Mouse (Mus musculus) liver, adult 2 months (tissue): Measurements from ENCODE around the gene Endov. TPM values are rescaled to one million over a fixed set of nuclear protein-coding genes. Genes with fewer than 3 reads are reported as not detected.

Experiments used
- DNase-seq: peaks from one replicate; pipeline ENCODE4 v3.0.0-alpha.2; 2011; ENCODE audit warnings: low read depth, low spot score; ENCODE audit errors: extremely low read depth
- H3K27ac ChIP-seq: fragments of 200-500 bp; replicated peaks from 2 replicates; pipeline ENCODE4 v1.5.1; 2012; ENCODE audit warnings: low read depth, mild to moderate bottlenecking, control low read depth, inconsistent platforms, low read length; ENCODE audit not compliant: insufficient read depth
- H3K27me3 ChIP-seq: fragments of 200-500 bp; 2 replicates; pipeline ENCODE4 v1.6.1; 2012; ENCODE audit warnings: mild to moderate bottlenecking, moderate library complexity, low read length, inconsistent platforms; ENCODE audit not compliant: control insufficient read depth, insufficient read depth
- H3K36me3 ChIP-seq: fragments of 200-500 bp; 2 replicates; pipeline ENCODE4 v1.6.1; 2012; ENCODE audit warnings: low read length, inconsistent platforms; ENCODE audit not compliant: control insufficient read depth, insufficient read depth
- H3K4me1 ChIP-seq: fragments of 200-500 bp; 2 replicates; pipeline ENCODE4 v1.6.1; 2011; ENCODE audit warnings: low read length; ENCODE audit not compliant: control insufficient read depth, insufficient read depth
- H3K4me3 ChIP-seq: fragments of 200-500 bp; 2 replicates; pipeline ENCODE4 v1.5.1; 2011; ENCODE audit warnings: low read depth, mild to moderate bottlenecking, control low read depth, low read length, moderate library complexity; ENCODE audit not compliant: insufficient read depth
- H3K79me2 ChIP-seq: fragments of 200-500 bp; 2 replicates; pipeline ENCODE4 v1.6.1; 2012; ENCODE audit warnings: inconsistent platforms, mild to moderate bottlenecking, low read length, moderate library complexity; ENCODE audit not compliant: control insufficient read depth, insufficient read depth
- H3K9ac ChIP-seq: fragments of 200-500 bp; 2 replicates; pipeline ENCODE4 v1.6.1; 2012; ENCODE audit warnings: low read depth, mild to moderate bottlenecking, control low read depth, inconsistent platforms, low read length
- CTCF ChIP-seq: fragments of 200-500 bp; IDR thresholded peaks from 2 replicates; pipeline ENCODE4 v1.5.1; 2011; ENCODE audit warnings: low read depth, low read length, control low read depth
- POLR2A ChIP-seq: fragments of 200-500 bp; IDR thresholded peaks from 2 replicates; pipeline ENCODE4 v1.6.1; 2011; ENCODE audit warnings: low read length, control low read depth; ENCODE audit not compliant: insufficient read depth; ENCODE audit errors: extremely low read depth
- WGBS: fragments of 180-500 bp; shearing (Covaris S2); methylation state at CpG from one replicate; pipeline ENCODE4 v1.1.7; 2018; 5-methylcytosine and 5-hydroxymethylcytosine counted together
- polyA plus RNA-seq: library from polyadenylated mRNA; depleted of rRNA; stranded (reverse); fragments of >200 nt; gene quantifications from 2 replicates; pipeline ENCODE4 v1.2.3, GENCODE M21; 2012
- total RNA-seq: library from RNA; depleted of rRNA; stranded (reverse); fragments of >200 nt; gene quantifications from 2 replicates; pipeline ENCODE4 v1.2.3, GENCODE M21; 2014

The Endov gene
- total and polyA plus RNA-seq, 2 experiments, result 2.3 to 9.8 TPM

DNA sequence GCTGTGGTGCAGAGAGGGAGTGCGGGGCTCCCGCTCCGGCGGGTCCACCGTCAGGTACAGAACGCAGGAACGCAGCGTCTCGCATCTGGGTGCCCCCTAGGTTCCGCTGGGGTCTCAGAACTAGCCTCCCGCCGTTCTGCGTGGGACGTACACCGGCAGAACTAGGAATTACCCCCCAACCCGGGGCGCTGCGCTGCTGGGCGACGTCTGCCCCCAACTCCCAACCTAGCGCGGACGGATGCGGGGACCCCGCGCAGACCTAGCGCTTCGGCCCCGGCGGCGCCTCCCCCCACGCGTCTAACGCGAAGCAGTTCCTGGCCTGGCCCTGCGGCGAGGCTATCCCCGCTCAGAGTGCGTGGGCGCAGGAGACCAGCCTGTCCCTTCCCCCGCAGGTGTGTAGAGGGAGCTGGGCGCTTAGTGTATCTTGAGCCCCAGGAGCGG lies 58.2 kb downstream of the Endov start:
- Histone ChIP-seq H3K4me1 (peaks cover 13% of the 10 kb centered on the region), H3K27ac (no peak overlapping the region), H3K79me2 (no peaks in the 10 kb centered on the region), H3K36me3 (no peaks in the 10 kb centered on the region), H3K27me3 (peaks cover 41% of the 10 kb centered on the region), H3K4me3 (no peak overlapping the region), H3K9ac (no peak overlapping the region)
- TF ChIP-seq CTCF (no peak), POLR2A (no peak)
- WGBS, result 2% methylated on average over 43 of the region's 43 CpGs
- DNase-seq, result no peak

DNA sequence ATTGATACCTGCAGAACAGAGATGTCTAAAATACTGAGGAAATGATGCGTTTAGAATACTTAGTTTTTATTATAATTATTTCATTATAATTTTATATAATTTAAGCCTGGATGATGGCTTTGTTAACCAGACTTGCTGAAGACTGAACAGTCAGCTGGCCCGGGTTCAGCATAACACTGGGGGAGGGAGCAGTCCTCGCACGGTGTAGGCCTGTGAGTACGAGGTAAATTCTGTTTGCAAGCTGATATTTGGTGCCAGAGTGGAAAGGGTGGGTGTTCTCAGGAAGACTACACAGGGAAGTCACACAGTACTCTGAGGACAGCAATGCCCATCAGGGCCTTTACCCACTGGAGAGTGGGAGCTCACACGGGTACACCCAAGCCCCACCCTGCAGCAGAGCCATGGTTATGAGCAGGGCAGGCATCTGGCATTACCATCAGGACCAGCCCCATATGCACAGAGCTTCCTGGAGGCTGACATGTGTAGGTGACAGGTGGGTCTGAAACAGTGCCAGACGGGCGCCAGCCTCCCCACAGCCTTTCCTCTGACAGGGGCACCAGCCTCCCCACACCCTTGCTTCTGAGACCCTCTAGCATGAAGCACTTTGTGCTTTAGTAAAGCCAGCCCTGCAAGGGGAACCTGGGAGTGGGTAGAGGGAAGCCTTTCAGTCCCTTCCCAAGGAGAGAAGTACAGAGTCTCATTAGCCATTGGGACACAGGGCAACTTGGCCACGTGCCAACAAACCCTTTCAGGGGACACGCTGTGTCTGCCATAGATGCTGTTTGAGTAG lies 59.6 kb downstream of the Endov start:
- H3K27ac ChIP-seq, result no peak overlapping the region
- 60% methylated on average over 10 of the region's 10 CpGs for WGBS
- H3K4me1 ChIP-seq, result peaks cover 13% of the 10 kb centered on the region
- no peak for TF ChIP-seq CTCF
- no peak for TF ChIP-seq POLR2A
- no peaks in the 10 kb centered on the region for H3K36me3 ChIP-seq
- no peak for DNase-seq
- no peak overlapping the region for H3K4me3 ChIP-seq
- no peak overlapping the region for H3K9ac ChIP-seq
- H3K27me3 ChIP-seq, result peaks cover 37% of the 10 kb centered on the region
- H3K79me2 ChIP-seq, result no peaks in the 10 kb centered on the region

DNA sequence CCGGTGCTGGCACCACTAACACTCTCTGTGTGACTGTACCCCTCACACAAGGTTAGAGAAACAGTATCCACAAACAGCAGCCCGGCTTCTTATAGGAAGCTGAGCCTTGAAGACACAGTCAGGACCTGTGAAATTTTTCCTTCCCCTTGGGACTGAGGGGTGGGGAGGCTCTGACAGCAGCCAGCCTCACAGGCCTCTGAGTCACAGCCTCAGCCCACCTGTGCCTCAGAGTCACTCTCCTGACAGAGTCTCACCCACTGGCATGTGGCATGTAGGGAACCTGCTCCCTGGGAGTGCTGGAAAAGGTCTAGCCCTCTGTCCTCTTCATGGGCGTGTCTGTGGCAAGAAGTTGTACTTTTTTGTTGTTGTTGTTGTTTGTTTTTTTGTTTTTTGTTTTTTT lies 60.3 kb downstream of the Endov start:
- H3K4me3 ChIP-seq, result no peak overlapping the region
- 84% methylated on average over 3 of the region's 3 CpGs for WGBS
- no peaks in the 10 kb centered on the region for H3K36me3 ChIP-seq
- H3K9ac ChIP-seq, result no peak overlapping the region
- peaks cover 13% of the 10 kb centered on the region for H3K4me1 ChIP-seq
- no peak for DNase-seq
- no peaks in the 10 kb centered on the region for H3K79me2 ChIP-seq
- peaks cover 33% of the 10 kb centered on the region for H3K27me3 ChIP-seq
- TF ChIP-seq CTCF (no peak), POLR2A (no peak)
- no peak overlapping the region for H3K27ac ChIP-seq

DNA sequence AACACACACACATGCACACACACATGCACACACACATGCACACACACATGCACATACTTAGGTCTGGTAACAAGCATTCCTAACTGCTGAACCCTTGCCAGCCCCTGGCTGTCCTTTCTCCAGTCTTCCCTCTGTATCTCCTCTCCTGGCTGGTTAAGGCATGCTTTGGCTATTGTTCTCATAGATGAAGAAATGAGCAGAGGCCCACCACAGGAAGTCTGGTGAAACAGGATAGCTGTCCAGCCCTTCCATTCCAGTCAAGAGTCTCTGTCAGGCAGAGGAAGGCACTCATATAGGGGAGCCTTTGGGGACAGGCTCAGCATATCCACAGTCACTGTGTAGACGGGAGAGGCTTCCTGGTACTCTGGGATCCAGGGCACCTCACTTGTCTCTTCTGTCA lies 61.2 kb downstream of the Endov start:
- Histone ChIP-seq H3K79me2 (no peaks in the 10 kb centered on the region), H3K4me3 (no peak overlapping the region), H3K4me1 (peaks cover 10% of the 10 kb centered on the region), H3K9ac (no peak overlapping the region), H3K27ac (no peak overlapping the region), H3K36me3 (no peaks in the 10 kb centered on the region), H3K27me3 (peaks cover 25% of the 10 kb centered on the region)
- TF ChIP-seq POLR2A (no peak), CTCF (no peak)
- no peak for DNase-seq
- 12% methylated on average over 1 of the region's 1 CpGs for whole genome bisulfite sequencing

DNA sequence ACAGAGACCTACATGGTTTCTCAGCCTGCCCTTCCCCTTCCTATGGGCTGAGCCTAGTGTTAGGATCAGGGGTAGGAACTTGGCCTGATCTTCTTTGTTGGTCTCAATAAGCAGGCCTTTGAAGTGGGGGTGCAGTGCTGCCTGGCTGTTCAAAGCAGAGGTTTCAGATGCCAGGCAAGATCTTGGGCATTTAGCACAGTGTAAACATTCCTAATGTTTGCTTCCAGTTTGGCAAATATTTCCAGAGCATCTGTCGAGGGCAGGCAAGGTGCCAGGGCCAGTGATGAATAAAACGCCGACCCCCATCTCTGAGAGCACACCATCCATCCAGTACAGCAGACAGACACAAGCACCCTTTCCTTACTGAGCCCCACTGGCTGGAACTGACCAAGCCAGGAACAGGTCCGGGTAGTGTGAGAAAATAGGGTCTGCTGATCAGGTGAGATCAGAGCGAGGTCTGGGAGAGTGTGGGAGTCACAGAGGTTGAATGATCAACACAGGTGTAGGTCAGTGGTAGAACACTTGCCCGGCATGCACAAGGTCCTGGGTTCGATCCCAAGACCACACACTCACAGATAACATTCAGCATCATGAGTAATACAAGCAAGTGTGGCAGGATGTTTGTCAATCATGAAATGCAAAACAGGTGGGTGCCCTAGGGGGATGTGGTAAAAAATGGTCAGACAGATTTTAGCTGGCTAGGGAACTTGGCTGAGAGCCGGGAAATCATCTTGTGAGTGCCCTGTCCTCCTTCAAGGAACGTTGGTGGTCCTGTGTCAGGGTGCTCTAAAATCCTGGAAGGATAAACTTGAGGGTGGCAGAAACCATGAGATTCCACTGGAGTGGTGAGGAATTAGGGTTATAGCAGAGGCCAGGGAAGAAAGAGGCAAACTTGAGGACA lies 62.0 kb downstream of the Endov start:
- 33% methylated on average over 9 of the region's 9 CpGs for WGBS
- H3K4me3 ChIP-seq, result no peak overlapping the region
- TF ChIP-seq POLR2A (no peak), CTCF (no peak)
- H3K4me1 ChIP-seq, result peaks cover 9% of the 10 kb centered on the region
- H3K9ac ChIP-seq, result no peak overlapping the region
- no peak overlapping the region for H3K27ac ChIP-seq
- peaks cover 18% of the 10 kb centered on the region for H3K27me3 ChIP-seq
- H3K36me3 ChIP-seq, result no peaks in the 10 kb centered on the region
- H3K79me2 ChIP-seq, result no peaks in the 10 kb centered on the region
- peak; percentile 78 for DNase-seq

DNA sequence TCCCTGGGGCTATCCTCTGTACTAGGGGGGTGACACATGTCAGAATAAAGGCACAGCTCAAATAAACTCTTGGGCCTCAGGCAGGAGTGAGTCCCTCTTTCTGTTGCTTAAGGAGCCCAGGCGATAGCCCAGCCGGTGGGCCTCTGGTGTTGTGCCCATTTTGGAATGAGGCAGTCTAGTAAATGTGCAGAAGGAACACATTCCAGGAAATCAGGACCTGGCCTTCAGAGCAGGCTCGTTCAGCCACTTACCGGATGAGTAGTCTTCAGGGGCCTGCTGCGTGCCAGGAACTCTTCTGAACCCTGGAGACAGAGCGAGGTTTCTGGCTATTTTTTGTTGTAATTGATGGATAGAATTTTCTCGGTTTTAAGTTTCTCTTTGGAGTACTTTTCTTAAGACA lies 63.6 kb downstream of the Endov start:
- 83% methylated on average over 7 of the region's 7 CpGs for WGBS
- no peak for TF ChIP-seq CTCF
- no peak for TF ChIP-seq POLR2A
- Histone ChIP-seq H3K27me3 (peaks cover 3% of the 10 kb centered on the region), H3K27ac (no peak overlapping the region), H3K4me3 (no peak overlapping the region), H3K79me2 (no peaks in the 10 kb centered on the region), H3K9ac (no peak overlapping the region), H3K36me3 (no peaks in the 10 kb centered on the region), H3K4me1 (peaks cover 11% of the 10 kb centered on the region)
- no peak for DNase-seq
